Mouse (Mus musculus): ENCODE measurements around the gene Tssk2.

The Tssk2 gene

GRCm38 (mm10) chr16:17911052-17911595 lies 12.7 kb downstream of the Tssk2 start, which contains the start of gene Ess2:
Ess2 (minus strand) TSS chr16:17911348.
- peak; percentile 93 for DNase-seq

GRCm38 (mm10) chr16:17914307-17915249 lies 16.1 kb downstream of the Tssk2 start, which contains the start of gene Gsc2:
Gsc2 (minus strand) TSS chr16:17915059.
- DNase-seq, result no peak

GRCm38 (mm10) chr16:17920586-17920985 lies 22.1 kb downstream of the Tssk2 start:
- no peak for DNase-seq

- DNase-seq, result peak; percentile 96 to 97
Measured at GRCm38 (mm10) chr16:17921325-17922162, 23.1 kb downstream of the Tssk2 start.

GRCm38 (mm10) chr16:17922163-17922538 lies 23.7 kb downstream of the Tssk2 start:
- peak in 1 of 2 experiments; percentile 45 for DNase-seq

- DNase-seq, result peak; percentile 32 to 48
Measured at GRCm38 (mm10) chr16:17927351-17928082, 29.1 kb downstream of the Tssk2 start.

- DNase-seq, result peak; percentile 68 to 76
Measured at GRCm38 (mm10) chr16:17928087-17928580, 29.7 kb downstream of the Tssk2 start, which contains the start of gene Slc25a1. Slc25a1 (minus strand) TSS chr16:17928219.

- DNase-seq, result peak; percentile 55 to 62
Measured at GRCm38 (mm10) chr16:17928627-17929104, 30.2 kb downstream of the Tssk2 start.

- DNase-seq, result peak in 1 of 2 experiments; percentile 10
Measured at GRCm38 (mm10) chr16:17929211-17929610, 30.8 kb downstream of the Tssk2 start.

GRCm38 (mm10) chr16:17929631-17930030 lies 31.2 kb downstream of the Tssk2 start:
- peak; percentile 29 to 46 for DNase-seq

- no peak for DNase-seq
Measured at GRCm38 (mm10) chr16:17931906-17932460, 33.5 kb downstream of the Tssk2 start.

- DNase-seq, result no peak
Measured at GRCm38 (mm10) chr16:17933594-17934444, 35.4 kb downstream of the Tssk2 start.

- DNase-seq, result no peak
Measured at GRCm38 (mm10) chr16:17934445-17934910, 36.0 kb downstream of the Tssk2 start.

GRCm38 (mm10) chr16:17936776-17937175 lies 38.3 kb downstream of the Tssk2 start:
- DNase-seq, result no peak

GRCm38 (mm10) chr16:17938187-17938586 lies 39.8 kb downstream of the Tssk2 start:
- no peak for DNase-seq

- DNase-seq, result peak; percentile 79 to 80
Measured at GRCm38 (mm10) chr16:17938821-17939220, 40.4 kb downstream of the Tssk2 start.

GRCm38 (mm10) chr16:17939255-17939751 lies 40.9 kb downstream of the Tssk2 start:
- no peak for DNase-seq

GRCm38 (mm10) chr16:17943466-17943865 lies 45.0 kb downstream of the Tssk2 start:
- DNase-seq, result no peak

- no peak for DNase-seq
Measured at GRCm38 (mm10) chr16:17945081-17945831, 46.8 kb downstream of the Tssk2 start.
